Mouse (Mus musculus) bone marrow, adult 2 months (tissue): ENCODE results near the gene Asns.

Experiments used
- CTCF ChIP-seq: fragments of 200-500 bp; IDR thresholded peaks from 2 replicates; pipeline ENCODE4 v1.5.1; 2011; ENCODE audit warnings: low read length, control low read depth; ENCODE audit not compliant: control insufficient read depth, insufficient read depth
- POLR2A ChIP-seq: fragments of 200-500 bp; IDR thresholded peaks from 2 replicates; pipeline ENCODE4 v1.6.1; 2011; ENCODE audit warnings: low read depth, mild to moderate bottlenecking, control low read depth, low read length, borderline replicate concordance; ENCODE audit not compliant: control insufficient read depth

DNA sequence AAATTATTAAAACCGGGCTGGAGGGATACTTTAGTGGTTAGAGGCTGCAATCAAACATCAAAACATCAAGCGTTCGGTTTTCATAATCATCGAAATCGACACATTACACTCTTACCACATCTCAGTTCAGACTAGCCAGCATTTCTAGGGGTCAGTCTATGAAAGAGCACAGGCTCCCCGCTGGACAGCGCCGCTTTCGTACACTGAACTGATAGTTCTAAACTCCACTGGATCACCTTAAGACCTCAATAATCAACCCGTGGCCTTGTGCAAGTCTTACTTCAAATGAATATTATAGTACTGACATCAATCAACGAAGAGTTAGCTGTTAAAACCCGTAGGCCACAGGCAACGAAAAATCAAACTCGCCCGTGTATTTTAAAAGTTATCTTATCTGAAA lies 1.0 kb downstream of the Asns start:
- no peak for TF ChIP-seq CTCF
- no peak for TF ChIP-seq POLR2A
